Mouse (Mus musculus) embryonic facial prominence, embryonic 14.5 days (tissue): ENCODE results near the gene Ldlrad3. TPM values are rescaled to one million over a fixed set of nuclear protein-coding genes. Genes with fewer than 3 reads are reported as not detected.
A peak's percentile ranks its signal among the peaks of the same experiment; 100 is the strongest.

ENCODE experiments used
- ATAC-seq: fragments of 200-750 bp; cut with Nextera tagmentation; 2 replicates; pipeline ENCODE4 v1.8.0; 2017; ENCODE audit warnings: low read depth, moderate number of reproducible peaks, moderate TSS enrichment
- DNase-seq: peaks from one replicate; pipeline ENCODE4 v3.0.0-alpha.2; 2015; ENCODE audit warnings: low spot score
- H3K27ac ChIP-seq: fragments of 300-500 bp; sonication (generic); replicated peaks from 2 replicates; pipeline ENCODE4 v1.5.1; 2014; ENCODE audit warnings: low read depth, mild to moderate bottlenecking, low read length, moderate library complexity
- H3K27me3 ChIP-seq: fragments of 300-500 bp; sonication (generic); replicated peaks from 2 replicates; pipeline ENCODE4 v1.6.1; 2014; ENCODE audit warnings: low read length; ENCODE audit not compliant: control insufficient read depth, insufficient read depth
- H3K36me3 ChIP-seq: fragments of 300-500 bp; sonication (generic); 2 replicates; pipeline ENCODE4 v1.6.1; 2014; ENCODE audit warnings: low read length, mixed read lengths; ENCODE audit not compliant: control insufficient read depth, insufficient read depth
- H3K4me1 ChIP-seq: fragments of 300-500 bp; sonication (generic); 2 replicates; pipeline ENCODE4 v1.6.1; 2014; ENCODE audit warnings: antibody characterized with exemption, low read length; ENCODE audit not compliant: control insufficient read depth, insufficient read depth
- H3K4me2 ChIP-seq: fragments of 300-500 bp; sonication (generic); 2 replicates; pipeline ENCODE4 v1.6.1; 2014; ENCODE audit warnings: low read depth, mild to moderate bottlenecking, low read length, moderate library complexity, mixed read lengths
- H3K4me3 ChIP-seq: fragments of 300-500 bp; sonication (generic); 2 replicates; pipeline ENCODE4 v1.5.1; 2014; ENCODE audit warnings: low read depth, mild to moderate bottlenecking, low read length
- H3K9ac ChIP-seq: fragments of 300-500 bp; sonication (generic); 2 replicates; pipeline ENCODE4 v1.6.1; 2014; ENCODE audit warnings: low read depth, mild to moderate bottlenecking, low read length, moderate library complexity, mixed read lengths
- H3K9me3 ChIP-seq: fragments of 300-500 bp; sonication (generic); 2 replicates; pipeline ENCODE4 v1.6.1; 2016; ENCODE audit warnings: low read length; ENCODE audit not compliant: control insufficient read depth
- WGBS: fragments of 180-500 bp; shearing (Covaris S2); extraction: QIAGEN DNeasy Blood & Tissue Kit; methylation state at CpG from one replicate; pipeline ENCODE4 v1.1.7; 2014; 5-methylcytosine and 5-hydroxymethylcytosine counted together
- polyA plus RNA-seq: library from polyadenylated mRNA; unstranded; fragments of >200 nt; fragmentation: Nextera tagmentation; extraction: Ambion mirVana; gene quantifications from 2 replicates; pipeline ENCODE4 v1.2.1, GENCODE M21; 2014

Gene Ldlrad3
- polyA plus RNA-seq, 1 experiment from 2014 or later = 48.2 TPM

DNA sequence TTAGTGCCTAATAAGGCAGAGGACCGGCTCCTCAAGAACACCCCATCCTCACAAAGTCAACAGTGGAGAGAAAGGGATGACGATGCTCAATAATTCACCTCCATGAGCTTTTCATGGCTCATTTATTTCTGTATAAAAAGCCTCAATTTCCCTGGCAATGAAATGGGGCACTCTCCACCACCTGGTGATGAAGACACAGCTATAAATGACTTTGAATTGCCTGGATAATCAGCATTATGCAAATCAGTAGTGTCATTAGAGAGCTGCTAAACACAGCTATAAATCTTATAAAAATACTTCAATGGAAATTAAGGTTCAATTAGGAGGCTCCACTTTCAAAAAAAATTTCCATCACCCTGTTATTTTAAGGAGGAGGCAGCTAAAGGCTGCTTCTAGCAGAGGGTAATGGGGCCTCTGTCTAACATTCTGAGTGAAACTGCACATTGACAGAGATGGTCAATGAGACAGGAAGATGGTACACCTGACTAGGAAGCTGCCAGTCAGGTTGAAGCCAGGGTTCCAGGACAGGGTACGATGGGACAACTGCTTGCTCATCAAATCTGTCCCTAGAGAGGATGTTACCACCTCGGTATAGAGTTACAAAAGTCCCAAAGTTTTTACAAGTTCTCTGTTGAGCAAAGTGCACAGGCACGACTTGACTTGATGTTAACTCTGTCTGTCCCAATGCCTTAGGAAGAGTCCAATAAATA, 30.7 kb downstream of the Ldlrad3 start:
- 0 out of 2 replicates have a peak, but pooled peaks cover 3% of the 10 kb centered on the region for H3K36me3 ChIP-seq
- ATAC-seq (no peak), DNase-seq (no peak)
- 58% methylated on average over 5 of the region's 5 CpGs for WGBS
- H3K4me3 ChIP-seq = no peak overlapping the region
- H3K4me2 ChIP-seq = no peak overlapping the region
- H3K9me3 ChIP-seq = no peaks in the 10 kb centered on the region
- no peaks in the 10 kb centered on the region for H3K27me3 ChIP-seq
- 0 out of 2 replicates have a peak overlapping the region, but pooled peaks have one; percentile 22 for H3K27ac ChIP-seq
- no peak overlapping the region for H3K9ac ChIP-seq
- peaks cover 54% of the 10 kb centered on the region for H3K4me1 ChIP-seq

DNA sequence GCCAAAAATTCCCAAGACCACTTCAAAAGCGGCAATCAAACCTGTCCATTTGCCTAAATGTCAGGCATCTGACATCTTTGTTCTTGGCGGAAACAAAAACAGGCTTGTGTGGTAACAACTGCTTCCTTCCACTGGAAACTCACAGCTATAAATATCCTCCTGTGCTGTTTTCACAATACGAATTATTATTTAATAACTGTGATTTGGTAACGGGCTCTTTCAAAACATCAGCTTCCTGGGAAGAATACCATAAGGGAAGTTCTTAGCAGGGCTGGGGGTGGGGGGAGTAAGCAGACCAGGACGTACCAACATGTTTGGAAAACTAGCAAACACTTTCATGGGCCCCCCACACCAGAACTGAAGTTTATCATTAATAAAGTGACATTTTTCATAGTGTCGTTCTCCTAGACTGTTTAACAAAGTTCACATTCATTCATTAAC, 31.4 kb downstream of the Ldlrad3 start:
- Histone ChIP-seq H3K27me3 (no peaks in the 10 kb centered on the region), H3K4me2 (no peak overlapping the region), H3K9ac (no peak overlapping the region), H3K27ac (0 out of 2 replicates have a peak overlapping the region, but pooled peaks have one; percentile 22), H3K4me1 (peaks cover 54% of the 10 kb centered on the region), H3K4me3 (no peak overlapping the region), H3K9me3 (no peaks in the 10 kb centered on the region), H3K36me3 (0 out of 2 replicates have a peak, but pooled peaks cover 3% of the 10 kb centered on the region)
- DNase-seq (no peak), ATAC-seq (no peak)
- 37% methylated on average over 6 of the region's 6 CpGs for WGBS

DNA sequence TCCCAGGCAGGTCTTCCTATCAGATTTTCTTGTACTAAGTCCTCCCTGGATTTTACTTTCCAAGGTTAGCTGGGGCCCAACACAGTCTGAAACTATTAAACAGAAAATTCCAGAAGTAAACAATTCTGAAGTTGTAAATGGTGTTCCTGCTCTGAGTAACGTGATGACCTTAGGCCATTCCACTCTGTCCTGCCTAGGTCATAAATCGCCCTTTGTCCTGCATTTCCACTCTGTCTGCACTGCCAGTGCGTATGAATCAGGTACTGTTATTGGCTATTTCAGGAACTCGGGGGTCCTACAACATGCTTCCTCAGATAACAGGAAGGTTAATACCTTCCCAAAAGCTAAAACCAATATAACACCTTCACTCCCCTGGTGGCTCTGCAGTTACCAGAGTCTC, 31.9 kb downstream of the Ldlrad3 start:
- Histone ChIP-seq H3K4me2 (no peak overlapping the region), H3K9ac (no peak overlapping the region), H3K27me3 (no peaks in the 10 kb centered on the region), H3K9me3 (no peaks in the 10 kb centered on the region), H3K27ac (no peak overlapping the region), H3K36me3 (0 out of 2 replicates have a peak, but pooled peaks cover 3% of the 10 kb centered on the region), H3K4me1 (peaks cover 54% of the 10 kb centered on the region), H3K4me3 (no peak overlapping the region)
- ATAC-seq (no peak), DNase-seq (no peak)
- WGBS = 55% methylated on average over 4 of the region's 4 CpGs

DNA sequence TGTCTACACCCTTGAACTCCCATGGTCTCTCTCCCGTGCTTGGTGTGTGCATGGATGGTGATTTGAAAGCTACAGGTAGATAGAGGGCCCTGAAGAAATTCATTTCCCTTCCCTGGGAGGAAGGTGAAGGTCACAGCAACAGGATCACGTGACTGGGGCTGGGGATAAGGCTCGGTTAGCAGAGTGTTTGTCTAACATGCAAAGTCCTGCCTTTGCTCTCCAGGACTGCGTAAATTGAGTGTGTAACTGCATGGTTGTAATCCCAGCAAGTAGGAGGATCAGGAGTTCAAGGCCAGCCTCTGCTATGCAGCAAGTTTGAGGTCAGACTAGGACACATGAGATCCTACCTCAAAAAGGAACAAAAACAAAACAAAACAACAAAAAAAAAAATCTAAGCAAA, 32.7 kb downstream of the Ldlrad3 start:
- Histone ChIP-seq H3K4me1 (peaks cover 54% of the 10 kb centered on the region), H3K4me2 (no peak overlapping the region), H3K27me3 (no peaks in the 10 kb centered on the region), H3K9me3 (no peaks in the 10 kb centered on the region), H3K36me3 (no peaks in the 10 kb centered on the region), H3K4me3 (no peak overlapping the region), H3K9ac (no peak overlapping the region), H3K27ac (no peak overlapping the region)
- DNase-seq (no peak), ATAC-seq (no peak)
- WGBS = 78% methylated on average over 4 of the region's 4 CpGs

DNA sequence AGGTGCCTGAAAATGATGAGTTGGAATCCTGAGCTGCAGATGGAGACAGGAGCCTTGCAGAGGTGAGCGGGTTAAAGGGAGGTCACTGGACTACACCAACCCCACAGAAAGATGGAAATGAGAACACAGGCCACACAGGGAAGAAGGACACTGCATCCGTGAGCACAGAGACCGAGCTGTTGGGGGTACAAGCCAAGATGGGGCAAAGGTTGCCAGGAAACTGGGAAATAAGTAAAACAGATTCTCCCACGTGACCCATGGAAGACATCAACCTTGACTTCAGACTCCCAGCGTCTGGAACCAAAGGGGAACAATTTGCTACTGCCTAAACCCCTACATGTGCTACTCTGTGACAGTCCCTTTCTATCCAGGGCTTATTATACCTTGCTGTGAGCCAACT, 33.3 kb downstream of the Ldlrad3 start:
- H3K36me3 ChIP-seq = no peaks in the 10 kb centered on the region
- no peak overlapping the region for H3K27ac ChIP-seq
- WGBS = 84% methylated on average over 5 of the region's 5 CpGs
- no peak overlapping the region for H3K9ac ChIP-seq
- H3K4me3 ChIP-seq = no peak overlapping the region
- H3K4me1 ChIP-seq = peaks cover 54% of the 10 kb centered on the region
- DNase-seq (no peak), ATAC-seq (no peak)
- no peaks in the 10 kb centered on the region for H3K27me3 ChIP-seq
- no peak overlapping the region for H3K4me2 ChIP-seq
- no peaks in the 10 kb centered on the region for H3K9me3 ChIP-seq

DNA sequence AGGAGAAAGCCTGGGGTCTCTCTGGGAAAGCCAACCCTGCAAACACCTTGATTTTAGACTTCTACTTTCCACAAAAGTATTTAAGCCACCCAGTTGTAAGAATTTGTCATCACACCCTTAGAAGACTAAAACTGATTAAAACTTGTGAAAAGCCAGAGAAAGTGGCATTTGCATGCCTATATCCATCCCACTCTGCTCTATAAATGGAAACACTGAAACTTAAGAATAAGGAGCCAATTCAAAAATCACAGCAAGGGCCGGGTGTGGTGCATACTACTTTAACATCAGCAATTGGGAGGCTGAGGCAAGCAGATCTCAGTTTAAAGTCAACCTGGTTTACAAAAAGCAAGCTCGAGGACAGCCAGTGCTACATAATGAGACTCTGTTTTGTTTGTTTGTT, 37.1 kb downstream of the Ldlrad3 start:
- Histone ChIP-seq H3K4me3 (no peak overlapping the region), H3K36me3 (no peaks in the 10 kb centered on the region), H3K9ac (no peak overlapping the region), H3K4me1 (peaks cover 32% of the 10 kb centered on the region), H3K27ac (no peak overlapping the region), H3K4me2 (no peak overlapping the region), H3K27me3 (no peaks in the 10 kb centered on the region), H3K9me3 (no peaks in the 10 kb centered on the region)
- no peak for ATAC-seq
- no peak for DNase-seq
- WGBS = 83% methylated on average over 2 of the region's 2 CpGs

DNA sequence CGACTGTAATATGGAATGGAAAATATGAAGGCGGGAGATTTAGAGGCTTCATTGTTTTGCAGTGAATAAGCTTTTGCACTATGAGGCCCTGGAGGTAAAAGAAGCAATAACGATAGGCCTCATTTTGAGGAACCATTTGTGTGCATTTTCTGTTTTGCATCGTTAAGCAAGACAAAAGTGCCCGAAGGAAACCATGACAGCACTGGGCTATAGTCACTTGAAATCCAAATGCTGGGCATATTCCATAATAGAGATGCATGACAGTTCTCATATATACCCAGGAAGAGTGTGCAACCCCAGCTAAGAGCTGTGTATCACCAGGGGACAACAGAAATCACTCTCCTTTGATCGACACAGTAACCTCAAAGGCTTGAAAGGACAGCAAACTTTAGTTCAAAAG, 38.1 kb downstream of the Ldlrad3 start:
- no peak overlapping the region for H3K4me3 ChIP-seq
- WGBS = 70% methylated on average over 6 of the region's 6 CpGs
- DNase-seq (no peak), ATAC-seq (no peak)
- H3K36me3 ChIP-seq = no peaks in the 10 kb centered on the region
- H3K4me1 ChIP-seq = peaks cover 26% of the 10 kb centered on the region
- H3K9me3 ChIP-seq = no peaks in the 10 kb centered on the region
- no peak overlapping the region for H3K9ac ChIP-seq
- H3K4me2 ChIP-seq = no peak overlapping the region
- H3K27ac ChIP-seq = no peak overlapping the region
- H3K27me3 ChIP-seq = no peaks in the 10 kb centered on the region

DNA sequence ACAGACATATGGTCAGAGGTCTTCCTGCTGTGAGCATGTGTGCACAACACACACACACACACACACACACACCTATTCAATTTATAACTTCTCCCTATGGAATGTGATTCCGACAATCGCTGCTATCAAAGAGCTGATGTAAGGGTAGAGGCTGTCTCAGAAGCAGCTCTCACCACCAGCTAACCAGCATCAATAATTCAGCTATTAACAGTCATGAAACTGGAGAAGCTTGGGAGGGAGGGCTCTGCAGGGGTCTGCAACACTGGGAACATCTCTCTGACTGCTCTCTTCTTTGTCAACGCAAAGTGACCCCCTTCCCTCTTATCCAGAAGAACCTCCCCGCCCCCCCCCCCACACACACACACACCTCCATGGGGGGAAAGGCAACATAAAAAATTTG, 38.6 kb downstream of the Ldlrad3 start:
- DNase-seq = no peak
- Histone ChIP-seq H3K4me1 (peaks cover 22% of the 10 kb centered on the region), H3K4me3 (no peak overlapping the region), H3K4me2 (no peak overlapping the region), H3K27ac (no peak overlapping the region), H3K27me3 (no peaks in the 10 kb centered on the region), H3K36me3 (no peaks in the 10 kb centered on the region), H3K9me3 (no peaks in the 10 kb centered on the region), H3K9ac (no peak overlapping the region)
- 70% methylated on average over 4 of the region's 4 CpGs for WGBS
- peak; percentile 50; the same call in 1 of the 2 replicates for ATAC-seq

DNA sequence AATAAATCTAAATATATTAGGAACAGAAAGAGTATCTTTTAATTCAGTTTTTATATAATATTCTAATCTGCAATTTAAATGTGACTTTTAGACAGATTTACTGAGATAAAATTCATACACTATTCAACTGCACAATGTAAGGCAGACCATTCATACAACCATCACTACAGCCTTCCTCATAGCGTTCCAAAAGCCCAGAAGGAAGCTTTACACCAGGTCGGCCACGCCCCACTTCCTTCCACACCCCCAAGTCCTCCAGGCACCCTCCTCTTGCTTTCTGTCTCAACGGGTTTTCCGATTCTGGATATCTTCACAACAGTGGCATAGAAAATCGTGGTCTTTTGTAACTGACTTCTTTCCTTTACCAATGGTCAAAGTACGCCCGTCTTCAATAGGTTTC, 39.8 kb downstream of the Ldlrad3 start:
- 86% methylated on average over 8 of the region's 8 CpGs for WGBS
- ATAC-seq (no peak), DNase-seq (no peak)
- H3K9me3 ChIP-seq = no peaks in the 10 kb centered on the region
- no peak overlapping the region for H3K9ac ChIP-seq
- no peaks in the 10 kb centered on the region for H3K27me3 ChIP-seq
- H3K36me3 ChIP-seq = no peaks in the 10 kb centered on the region
- H3K27ac ChIP-seq = no peak overlapping the region
- no peak overlapping the region for H3K4me3 ChIP-seq
- no peak overlapping the region for H3K4me2 ChIP-seq
- peaks cover 22% of the 10 kb centered on the region for H3K4me1 ChIP-seq
